Mouse (Mus musculus) midbrain, embryonic 11.5 days (tissue): ENCODE measurements around the gene Cracr2b. TPM values are rescaled to one million over a fixed set of nuclear protein-coding genes. Genes with fewer than 3 reads are reported as not detected.

ENCODE experiments used
- ATAC-seq: fragments of 200-750 bp; cut with Nextera tagmentation; 2 replicates; pipeline ENCODE4 v1.8.0; 2017; ENCODE audit warnings: moderate TSS enrichment, moderate library complexity; ENCODE audit not compliant: low FRiP score
- DNase-seq: peaks from one replicate; pipeline ENCODE4 v3.0.0; 2015; ENCODE audit warnings: low spot score; ENCODE audit errors: missing footprints
- H3K27ac ChIP-seq: fragments of 300-500 bp; sonication (generic); 2 replicates; pipeline ENCODE4 v1.5.1; 2014; ENCODE audit warnings: low read depth, low read length
- H3K27me3 ChIP-seq: fragments of 300-500 bp; sonication (generic); 2 replicates; pipeline ENCODE4 v1.6.1; 2014; ENCODE audit warnings: mild to moderate bottlenecking, low read length, moderate library complexity, mixed read lengths; ENCODE audit not compliant: control insufficient read depth, insufficient read depth
- H3K36me3 ChIP-seq: fragments of 300-500 bp; sonication (generic); 2 replicates; pipeline ENCODE4 v1.6.1; 2014; ENCODE audit warnings: mild to moderate bottlenecking, low read length, moderate library complexity, mixed read lengths; ENCODE audit not compliant: control insufficient read depth, insufficient read depth
- H3K4me1 ChIP-seq: fragments of 300-500 bp; sonication (generic); 2 replicates; pipeline ENCODE4 v1.6.1; 2014; ENCODE audit warnings: low read length; ENCODE audit not compliant: control insufficient read depth, insufficient read depth
- H3K4me2 ChIP-seq: fragments of 300-500 bp; sonication (generic); 2 replicates; pipeline ENCODE4 v1.6.1; 2014; ENCODE audit warnings: mild to moderate bottlenecking, moderate library complexity
- H3K4me3 ChIP-seq: fragments of 300-500 bp; sonication (generic); 2 replicates; pipeline ENCODE4 v1.5.1; 2014; ENCODE audit warnings: low read depth, low read length
- H3K9ac ChIP-seq: fragments of 300-500 bp; sonication (generic); 2 replicates; pipeline ENCODE4 v1.6.1; 2014; ENCODE audit warnings: low read length
- H3K9me3 ChIP-seq: fragments of 300-500 bp; sonication (generic); 2 replicates; pipeline ENCODE4 v1.6.1; 2016; ENCODE audit warnings: low read length; ENCODE audit not compliant: control insufficient read depth
- WGBS: fragments of 180-500 bp; shearing (Covaris S2); extraction: QIAGEN DNeasy Blood & Tissue Kit; methylation state at CpG from one replicate; pipeline ENCODE4 v1.1.7; 2014; 5-methylcytosine and 5-hydroxymethylcytosine counted together
- polyA plus RNA-seq: library from polyadenylated mRNA; unstranded; fragments of >200 nt; fragmentation: Nextera tagmentation; extraction: Ambion mirVana; gene quantifications from 2 replicates; pipeline ENCODE4 v1.2.1, GENCODE M21; 2014

The Cracr2b gene
- polyA plus RNA-seq, 1 experiment from 2014 or later: 5.3 TPM

DNA sequence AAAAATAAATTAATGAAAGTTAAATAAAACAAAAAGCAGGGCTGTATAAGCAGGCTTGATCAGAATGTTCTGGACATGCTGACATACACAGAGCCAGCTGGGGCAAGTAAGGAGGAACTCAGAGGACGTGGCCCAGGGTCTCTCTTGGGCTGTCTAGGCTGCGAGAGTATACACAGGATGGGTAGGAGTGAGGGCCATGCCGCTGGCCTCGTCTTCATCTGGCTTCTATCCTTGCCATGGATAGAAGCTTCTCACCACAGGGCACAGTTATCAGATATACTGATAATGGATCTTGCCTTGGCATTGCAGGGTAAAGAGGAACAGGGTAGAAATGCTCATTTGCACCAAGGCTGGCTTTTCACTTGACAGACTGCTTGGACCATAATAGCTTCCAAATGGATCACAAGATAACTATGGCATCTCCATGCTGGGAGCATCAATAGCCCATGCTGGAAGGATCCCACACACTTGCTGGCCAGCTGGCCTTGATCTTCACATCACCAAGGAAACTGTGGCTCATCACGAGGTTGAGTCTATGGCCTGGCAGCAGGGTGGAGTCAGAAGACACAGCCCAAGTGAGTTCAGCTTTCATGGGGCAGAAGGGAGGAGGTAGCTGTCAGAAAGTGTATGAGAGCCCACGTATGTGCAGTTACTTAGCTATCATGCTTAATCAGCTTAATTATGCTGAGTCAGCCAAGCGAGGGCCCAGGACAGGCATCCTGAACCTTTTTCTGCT is 41.1 kb downstream of the Cracr2b start:
- DNase-seq: no peak
- no peak overlapping the region for H3K4me3 ChIP-seq
- no peaks in the 10 kb centered on the region for H3K9me3 ChIP-seq
- H3K36me3 ChIP-seq: no peaks in the 10 kb centered on the region
- WGBS: 86% methylated on average over 7 of the region's 7 CpGs
- no peak for ATAC-seq
- no peak overlapping the region for H3K9ac ChIP-seq
- no peak overlapping the region for H3K27ac ChIP-seq
- H3K4me1 ChIP-seq: no peaks in the 10 kb centered on the region
- H3K27me3 ChIP-seq: no peaks in the 10 kb centered on the region
- no peak overlapping the region for H3K4me2 ChIP-seq

DNA sequence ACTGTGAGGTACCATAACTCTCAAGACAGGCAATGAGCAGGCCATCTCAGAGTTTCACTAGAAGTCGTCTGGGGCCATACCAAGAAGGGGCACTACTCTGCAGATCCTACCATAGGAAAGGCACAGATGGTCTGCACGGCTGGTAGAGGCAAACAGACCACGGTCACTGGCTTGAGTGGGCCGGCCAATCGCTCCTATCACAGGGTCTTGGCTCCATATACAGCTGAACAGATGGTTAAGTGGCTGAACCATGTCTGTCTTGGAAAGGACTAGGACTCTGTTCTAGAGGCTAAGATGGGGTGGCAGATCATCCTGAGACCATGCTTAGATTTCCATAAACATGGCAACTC is 41.6 kb downstream of the Cracr2b start:
- H3K27ac ChIP-seq: no peak overlapping the region
- DNase-seq (no peak), ATAC-seq (no peak)
- no peaks in the 10 kb centered on the region for H3K4me1 ChIP-seq
- H3K27me3 ChIP-seq: no peaks in the 10 kb centered on the region
- H3K4me2 ChIP-seq: no peak overlapping the region
- no peak overlapping the region for H3K4me3 ChIP-seq
- H3K36me3 ChIP-seq: no peaks in the 10 kb centered on the region
- WGBS: 97% methylated on average over 5 of the region's 5 CpGs
- no peaks in the 10 kb centered on the region for H3K9me3 ChIP-seq
- H3K9ac ChIP-seq: no peak overlapping the region

DNA sequence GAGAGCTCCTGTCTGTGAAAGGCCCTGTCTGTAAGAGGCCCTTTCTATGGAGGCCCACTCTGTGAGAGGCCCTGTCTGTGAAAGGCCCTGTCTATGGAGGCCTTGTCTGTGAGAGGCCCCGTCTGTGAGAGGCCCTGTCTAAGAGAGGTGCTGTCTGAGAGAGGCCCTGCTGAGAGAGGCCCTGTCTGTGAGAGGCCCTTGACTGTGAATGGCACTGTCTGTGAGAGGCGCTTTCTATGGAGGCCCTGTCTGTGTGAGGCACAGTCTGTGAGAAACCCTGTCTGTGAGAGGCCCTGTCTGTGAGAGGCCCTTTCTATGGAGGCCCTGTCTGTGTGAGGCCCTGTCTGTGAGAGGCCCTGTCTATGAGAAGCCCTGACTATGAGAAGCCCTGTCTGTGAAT is 45.4 kb downstream of the Cracr2b start:
- no peaks in the 10 kb centered on the region for H3K9me3 ChIP-seq
- no peak overlapping the region for H3K4me2 ChIP-seq
- no peaks in the 10 kb centered on the region for H3K36me3 ChIP-seq
- H3K4me3 ChIP-seq: no peak overlapping the region
- no peaks in the 10 kb centered on the region for H3K4me1 ChIP-seq
- no peaks in the 10 kb centered on the region for H3K27me3 ChIP-seq
- 76% methylated on average over 2 of the region's 2 CpGs for WGBS
- no peak for ATAC-seq
- no peak overlapping the region for H3K9ac ChIP-seq
- DNase-seq: no peak
- H3K27ac ChIP-seq: no peak overlapping the region

DNA sequence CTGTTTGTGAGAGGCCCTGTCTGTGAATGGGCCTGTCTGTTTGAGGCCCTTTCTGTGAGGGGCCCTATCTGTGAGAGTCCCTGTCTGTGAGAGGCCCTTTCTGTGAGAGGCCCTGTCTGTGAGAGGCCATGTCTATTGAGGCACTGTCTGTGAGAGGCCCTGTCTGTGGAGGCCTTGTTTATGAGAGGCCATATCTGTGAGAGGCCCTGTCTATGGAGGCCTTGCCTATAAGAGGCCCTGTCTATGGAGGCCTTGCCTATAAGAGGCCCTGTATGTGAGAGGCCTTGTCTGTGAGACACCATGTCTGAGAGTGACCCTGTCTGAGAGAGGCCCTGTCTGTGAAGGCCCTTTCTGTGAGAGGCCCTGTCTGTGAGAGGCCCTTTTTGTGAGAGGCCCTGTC is 47.3 kb downstream of the Cracr2b start:
- peak; percentile 46; the same call in 1 of the 2 replicates for ATAC-seq

DNA sequence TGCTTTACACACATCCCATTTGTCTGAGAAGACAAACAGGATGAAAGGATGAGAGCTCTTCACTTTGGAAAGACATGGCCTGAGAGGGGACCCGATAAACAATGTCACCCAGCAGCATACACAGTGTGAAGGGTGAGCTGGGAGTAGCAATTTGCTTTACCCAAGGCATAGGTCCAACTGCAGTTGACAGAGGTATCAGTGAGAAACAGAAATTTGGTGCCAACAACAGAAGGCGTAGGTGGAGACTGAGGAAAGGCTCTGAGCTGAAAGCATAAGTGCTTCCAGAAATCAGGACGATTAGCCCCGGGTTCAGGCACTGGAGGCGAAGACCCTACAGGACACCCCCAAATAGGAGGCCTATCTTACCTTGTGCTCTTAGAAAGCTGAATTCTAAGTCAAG is 49.3 kb downstream of the Cracr2b start:
- no peaks in the 10 kb centered on the region for H3K27me3 ChIP-seq
- H3K9me3 ChIP-seq: no peaks in the 10 kb centered on the region
- H3K4me2 ChIP-seq: no peak overlapping the region
- no peak for ATAC-seq
- H3K36me3 ChIP-seq: no peaks in the 10 kb centered on the region
- no peaks in the 10 kb centered on the region for H3K4me1 ChIP-seq
- WGBS: 92% methylated on average over 5 of the region's 5 CpGs
- H3K9ac ChIP-seq: no peak overlapping the region
- no peak for DNase-seq
- H3K4me3 ChIP-seq: no peak overlapping the region
- H3K27ac ChIP-seq: no peak overlapping the region

More for the DNA sequence above, 47.3 kb downstream of the Cracr2b start:
- H3K27ac ChIP-seq: peak overlapping the region; percentile 10; the same call in 1 of the 2 replicates
- H3K9ac ChIP-seq: no peak overlapping the region
- H3K4me2 ChIP-seq: no peak overlapping the region
- no peak overlapping the region for H3K4me3 ChIP-seq
- no peaks in the 10 kb centered on the region for H3K27me3 ChIP-seq
- no peak for DNase-seq
- H3K4me1 ChIP-seq: no peaks in the 10 kb centered on the region
- H3K36me3 ChIP-seq: no peaks in the 10 kb centered on the region
- no peaks in the 10 kb centered on the region for H3K9me3 ChIP-seq

DNA sequence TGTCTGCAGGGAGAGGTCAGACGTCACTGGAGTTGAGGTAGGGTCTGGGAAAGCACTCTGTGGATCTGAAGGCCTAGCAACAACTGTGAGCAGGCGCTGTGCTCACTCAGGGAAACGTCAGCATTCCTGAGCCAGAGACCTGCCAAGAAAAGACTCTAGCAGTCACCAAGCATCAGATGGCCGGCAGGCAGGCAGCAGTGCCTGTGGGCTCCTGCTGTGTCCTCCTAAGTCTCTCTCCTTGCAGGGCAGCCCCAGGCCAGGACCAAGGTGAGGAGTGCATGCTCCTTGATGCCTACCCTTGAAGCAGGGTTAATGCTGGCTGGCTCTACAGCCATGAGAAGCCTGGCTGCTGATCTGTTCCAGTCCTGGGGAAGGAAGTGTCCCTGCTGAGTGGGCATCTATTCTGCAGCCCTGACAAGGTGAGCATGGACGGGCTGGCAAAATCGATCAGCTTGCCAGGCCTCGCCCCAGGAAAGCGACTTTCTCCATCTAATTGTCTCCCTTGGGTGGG is 49.8 kb downstream of the Cracr2b start:
- WGBS: 75% methylated on average over 8 of the region's 8 CpGs
- no peaks in the 10 kb centered on the region for H3K27me3 ChIP-seq
- H3K36me3 ChIP-seq: no peaks in the 10 kb centered on the region
- no peak overlapping the region for H3K4me3 ChIP-seq
- ATAC-seq: no peak
- no peaks in the 10 kb centered on the region for H3K4me1 ChIP-seq
- no peak overlapping the region for H3K9ac ChIP-seq
- H3K27ac ChIP-seq: no peak overlapping the region
- no peak for DNase-seq
- no peak overlapping the region for H3K4me2 ChIP-seq
- no peaks in the 10 kb centered on the region for H3K9me3 ChIP-seq

Other genes starting within 250 kb of the Cracr2b start
- gene Lmntd2, start 247.0 kb upstream of the Cracr2b start, polyA plus RNA-seq: 2.1 and 2.5 TPM in 2 replicates
- 33.5 and 38.3 TPM in 2 replicates for gene Rassf7, start 245.2 kb upstream of the Cracr2b start, polyA plus RNA-seq
- gene Phrf1, start 232.3 kb upstream of the Cracr2b start, polyA plus RNA-seq: 59.6 and 78.3 TPM in 2 replicates
- gene Irf7, start 194.6 kb upstream of the Cracr2b start, polyA plus RNA-seq: 0.81 and 1.4 TPM in 2 replicates
- not detected in 2 replicates for gene Cdhr5, start 184.3 kb upstream of the Cracr2b start, polyA plus RNA-seq
- gene Sct, start 182.0 kb upstream of the Cracr2b start, polyA plus RNA-seq: 1.1 TPM in 2 replicates
- 0.14 and 0.17 TPM in 2 replicates for gene Drd4, start 169.1 kb upstream of the Cracr2b start, polyA plus RNA-seq
- 61.6 and 66.9 TPM in 2 replicates for gene Deaf1, start 133.4 kb upstream of the Cracr2b start, polyA plus RNA-seq
- gene Tmem80, start 133.4 kb upstream of the Cracr2b start, polyA plus RNA-seq: 31.4 and 34.4 TPM in 2 replicates
- gene Eps8l2, start 122.2 kb upstream of the Cracr2b start, polyA plus RNA-seq: 0.97 and 1.3 TPM in 2 replicates
- 386 and 400 TPM in 2 replicates for gene Taldo1, start 68.9 kb upstream of the Cracr2b start, polyA plus RNA-seq
- gene Gatd1, start 47.0 kb upstream of the Cracr2b start, polyA plus RNA-seq: 34.0 and 36.1 TPM in 2 replicates
- gene Cend1, start 31.6 kb upstream of the Cracr2b start, polyA plus RNA-seq: 5.8 and 5.9 TPM in 2 replicates
- gene Slc25a22, start 23.2 kb upstream of the Cracr2b start, polyA plus RNA-seq: 31.2 and 31.9 TPM in 2 replicates
- gene Pidd1, start 17.1 kb upstream of the Cracr2b start, polyA plus RNA-seq: 7.4 and 7.8 TPM in 2 replicates
- gene Rplp2, start 13.7 kb upstream of the Cracr2b start, polyA plus RNA-seq: 891 and 959 TPM in 2 replicates
- gene Pnpla2, start 5.9 kb upstream of the Cracr2b start, polyA plus RNA-seq: 12.7 and 14.0 TPM in 2 replicates
- gene Cd151, start 6.3 kb downstream of the Cracr2b start, polyA plus RNA-seq: 32.5 and 36.6 TPM in 2 replicates
- gene Polr2l, start 14.0 kb downstream of the Cracr2b start, polyA plus RNA-seq: 63.5 and 74.2 TPM in 2 replicates
- gene Tspan4, start 14.1 kb downstream of the Cracr2b start, polyA plus RNA-seq: 26.9 and 28.6 TPM in 2 replicates
- 23.3 and 26.4 TPM in 2 replicates for gene Chid1, start 78.8 kb downstream of the Cracr2b start, polyA plus RNA-seq
- 76.6 and 81.1 TPM in 2 replicates for gene Ap2a2, start 101.1 kb downstream of the Cracr2b start, polyA plus RNA-seq
- gene Muc6, start 194.2 kb downstream of the Cracr2b start, polyA plus RNA-seq: 0.08 TPM in 2 replicates
- gene Muc2, start 229.2 kb downstream of the Cracr2b start, polyA plus RNA-seq: not detected in 2 replicates